Mouse (Mus musculus) heart, postnatal 0 days (tissue): ENCODE measurements at regions not wholly inside any gene's neighbourhood (a gene's known extent, or its start where the extent isn't known, plus 50 kb on each side); places are given as distances from the start of the nearest gene placed in this dataset.

Experiments used
- CTCF ChIP-seq: IDR thresholded peaks from 2 replicates; pipeline ENCODE4 v1.5.1; 2016; ENCODE audit warnings: antibody characterized with exemption, control low read depth, low read depth
- EP300 ChIP-seq: IDR thresholded peaks from 2 replicates; pipeline ENCODE4 v1.6.1; 2016; ENCODE audit warnings: antibody characterized with exemption, low read depth

DNA sequence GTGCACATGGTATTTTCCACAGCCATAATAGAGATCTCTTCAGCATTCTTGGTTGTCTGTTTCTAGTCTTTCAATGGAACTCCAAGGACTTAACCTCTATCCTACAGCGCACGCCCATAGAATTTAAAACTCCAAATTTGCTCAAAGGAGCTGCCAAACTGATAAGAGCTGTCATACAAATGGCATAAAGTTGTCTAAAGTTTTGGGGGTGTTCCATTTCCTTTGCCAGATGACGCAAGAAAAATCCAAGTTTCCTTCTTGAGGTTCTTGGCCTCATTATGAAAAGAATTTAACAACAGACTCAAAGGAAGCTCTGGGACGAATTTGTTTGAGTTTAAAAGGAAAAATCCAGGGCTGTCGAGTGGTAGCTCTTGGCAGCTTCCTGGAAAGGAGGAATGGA is 246.6 kb downstream of the Cxcl12 start:
- TF ChIP-seq CTCF: no peak
- TF ChIP-seq EP300: no peak
